Mouse (Mus musculus): Measurements from ENCODE around the gene Fam102a. TPM values are rescaled to one million over a fixed set of nuclear protein-coding genes. Genes with fewer than 3 reads are reported as not detected.

Gene Fam102a
- polyA plus RNA-seq, 1 experiment from 2014 or later: 14.0 TPM

- WGBS: 79% methylated on average over 7 of the region's 7 CpGs
- Histone ChIP-seq H3K4me1 (peaks cover 24% of the 10 kb centered on the region), H3K36me3 (peaks cover 46% of the 10 kb centered on the region), H3K4me3 (no peak overlapping the region), H3K27me3 (ENCODE audit: low read depth, poor library complexity, severe bottlenecking) (no peaks in the 10 kb centered on the region), H3K27ac (no peak overlapping the region), H3K9me3 (replicated peaks) (no peaks in the 10 kb centered on the region)
- DNase-seq (ENCODE audit: low spot score): no peak
These were observed 18.5 kb downstream of the Fam102a start for GRCm38 (mm10) chr2:32553592-32554148.

GRCm38 (mm10) chr2:32555484-32555883, 20.4 kb downstream of the Fam102a start:
- no peaks in the 10 kb centered on the region for H3K9me3 ChIP-seq (replicated peaks)
- no peak overlapping the region for H3K27ac ChIP-seq
- H3K4me3 ChIP-seq: no peak overlapping the region
- H3K27me3 ChIP-seq (ENCODE audit: low read depth, poor library complexity, severe bottlenecking): no peaks in the 10 kb centered on the region
- H3K36me3 ChIP-seq: peaks cover 52% of the 10 kb centered on the region
- peaks cover 12% of the 10 kb centered on the region; the same call in 1 of the 2 replicates for H3K4me1 ChIP-seq
- DNase-seq (ENCODE audit: low spot score): no peak
- WGBS: 59% methylated on average over 4 of the region's 4 CpGs

- Histone ChIP-seq H3K36me3 (peaks cover 54% of the 10 kb centered on the region), H3K9me3 (replicated peaks) (no peaks in the 10 kb centered on the region), H3K27ac (no peak overlapping the region), H3K4me3 (no peak overlapping the region), H3K27me3 (ENCODE audit: low read depth, poor library complexity, severe bottlenecking) (no peaks in the 10 kb centered on the region), H3K4me1 (peaks cover 9% of the 10 kb centered on the region; the same call in 1 of the 2 replicates)
- no peak for DNase-seq (ENCODE audit: low spot score)
- 87% methylated on average over 7 of the region's 7 CpGs for whole genome bisulfite sequencing
These were observed 20.9 kb downstream of the Fam102a start for GRCm38 (mm10) chr2:32556019-32556418.

GRCm38 (mm10) chr2:32559570-32559969, 24.4 kb downstream of the Fam102a start:
- H3K9me3 ChIP-seq (replicated peaks): no peaks in the 10 kb centered on the region
- H3K4me1 ChIP-seq: peaks cover 8% of the 10 kb centered on the region; the same call in 1 of the 2 replicates
- H3K27me3 ChIP-seq (ENCODE audit: low read depth, poor library complexity, severe bottlenecking): no peaks in the 10 kb centered on the region
- H3K27ac ChIP-seq: no peak overlapping the region; the same call in 1 of the 2 replicates
- H3K4me3 ChIP-seq: no peak overlapping the region
- peaks cover 80% of the 10 kb centered on the region for H3K36me3 ChIP-seq
- 82% methylated on average over 5 of the region's 5 CpGs for WGBS
- DNase-seq (ENCODE audit: low spot score): no peak

DNA sequence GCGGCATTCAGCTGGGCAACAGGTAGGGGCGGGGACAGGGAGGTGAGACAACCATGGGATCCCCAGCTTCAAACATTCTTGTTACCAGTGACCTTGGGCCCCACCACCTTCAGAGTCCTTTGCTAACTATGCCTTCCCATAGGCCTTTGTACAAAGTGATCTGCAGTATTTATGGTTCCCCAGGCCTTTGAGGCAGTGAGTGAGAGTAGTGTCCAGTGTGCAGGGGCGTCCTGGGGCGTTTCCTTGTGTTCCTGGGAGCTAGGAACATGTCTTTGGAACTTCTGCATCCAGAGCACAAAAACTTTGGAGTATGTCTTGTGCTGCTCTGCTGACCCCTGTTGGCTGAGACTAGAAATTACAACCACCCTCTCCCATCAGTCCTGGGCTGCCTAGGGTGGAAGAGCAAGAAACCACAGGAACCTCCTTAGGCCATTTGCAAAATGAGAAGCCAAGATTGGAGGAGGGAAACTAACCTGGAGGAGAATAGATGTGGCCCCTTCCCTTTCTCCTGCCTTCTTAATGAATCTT, 31.5 kb downstream of the Fam102a start:
- Histone ChIP-seq H3K36me3 (peaks cover 76% of the 10 kb centered on the region), H3K4me3 (no peak overlapping the region), H3K9me3 (replicated peaks) (no peaks in the 10 kb centered on the region), H3K27ac (no peak overlapping the region), H3K4me1 (peaks cover 8% of the 10 kb centered on the region), H3K27me3 (ENCODE audit: low read depth, poor library complexity, severe bottlenecking) (no peaks in the 10 kb centered on the region)
- 45% methylated on average over 4 of the region's 4 CpGs for WGBS
- peak; percentile 70 for DNase-seq (ENCODE audit: low spot score)

DNA sequence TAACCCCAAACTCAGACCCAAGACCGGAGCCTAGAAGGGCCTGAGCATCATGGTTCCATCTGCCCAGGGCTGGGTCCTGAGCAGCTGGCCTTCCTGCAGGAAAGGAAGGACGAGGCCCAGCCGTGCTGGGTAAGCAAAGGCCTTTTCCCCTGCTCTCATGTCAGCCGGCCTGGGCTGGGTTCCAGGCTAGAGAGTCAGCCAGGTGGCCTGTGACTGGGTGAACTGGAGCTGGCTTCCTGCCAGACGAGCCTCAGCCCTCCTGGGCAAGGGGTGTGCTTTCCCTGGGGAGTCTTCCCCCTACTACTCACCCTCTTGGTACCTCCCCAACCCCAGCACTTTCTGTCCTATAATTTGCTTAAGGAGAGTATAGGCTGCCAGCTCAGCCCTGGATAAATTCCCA, 33.0 kb downstream of the Fam102a start:
- H3K4me3 ChIP-seq: no peak overlapping the region
- H3K4me1 ChIP-seq: peaks cover 18% of the 10 kb centered on the region
- no peak overlapping the region for H3K27ac ChIP-seq
- DNase-seq (ENCODE audit: low spot score): no peak
- H3K27me3 ChIP-seq (ENCODE audit: low read depth, poor library complexity, severe bottlenecking): no peaks in the 10 kb centered on the region
- 79% methylated on average over 5 of the region's 5 CpGs for WGBS
- H3K9me3 ChIP-seq (replicated peaks): no peaks in the 10 kb centered on the region
- peaks cover 72% of the 10 kb centered on the region for H3K36me3 ChIP-seq

- DNase-seq (ENCODE audit: low spot score): no peak
- H3K27me3 ChIP-seq (ENCODE audit: low read depth, poor library complexity, severe bottlenecking): no peaks in the 10 kb centered on the region
- peaks cover 70% of the 10 kb centered on the region for H3K36me3 ChIP-seq
- H3K27ac ChIP-seq: no peak overlapping the region
- no peaks in the 10 kb centered on the region for H3K9me3 ChIP-seq (replicated peaks)
- H3K4me1 ChIP-seq: peaks cover 18% of the 10 kb centered on the region
- WGBS: 90% methylated on average over 3 of the region's 3 CpGs
- no peak overlapping the region for H3K4me3 ChIP-seq
These were observed 33.8 kb downstream of the Fam102a start for GRCm38 (mm10) chr2:32568941-32569340.

DNA sequence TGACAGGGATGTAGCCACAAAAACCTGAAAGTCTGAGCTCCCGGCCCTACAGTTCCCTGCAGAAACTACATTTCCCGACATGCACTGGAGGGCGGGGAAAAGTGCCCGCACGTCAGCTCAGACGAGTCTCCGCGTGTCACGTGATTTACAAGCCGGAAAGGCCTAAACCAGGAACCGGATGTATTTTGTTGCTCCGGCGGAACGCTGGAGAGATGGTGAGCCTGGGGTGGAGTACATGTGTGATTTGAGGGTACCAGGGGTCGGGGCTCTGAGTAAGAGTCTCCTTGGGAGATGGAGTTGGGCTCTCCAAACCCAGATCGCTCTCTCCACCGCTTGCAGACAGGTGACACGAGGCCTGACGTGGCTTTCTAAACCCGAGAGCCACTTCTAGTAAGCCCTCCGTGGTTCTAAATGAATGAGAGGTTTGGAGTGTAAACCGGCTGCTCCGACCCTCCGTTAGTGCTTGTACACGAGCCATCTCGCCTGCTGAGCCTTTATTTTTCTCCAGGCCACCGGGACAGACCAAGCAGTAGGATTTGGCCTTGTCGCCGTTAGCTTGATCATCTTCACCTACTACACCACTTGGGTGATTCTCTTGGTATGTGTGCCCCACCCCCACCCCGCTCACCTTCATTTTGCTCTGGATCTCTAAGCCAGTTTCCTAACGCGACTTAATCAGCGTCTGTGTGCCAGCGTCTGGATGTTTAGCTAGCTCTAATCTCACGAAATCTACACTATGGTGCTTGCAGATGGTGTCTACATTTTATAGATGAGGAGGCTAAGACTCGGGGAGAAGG, 35.8 kb downstream of the Fam102a start, which contains the start of gene Dpm2:
Gene Dpm2 (plus strand): TSS at position 161 of the 797 bp plus-strand sequence.
- peak; percentile 88 for DNase-seq (ENCODE audit: low spot score)
- WGBS: 1% methylated on average over 36 of the region's 36 CpGs
- H3K9me3 ChIP-seq (replicated peaks): no peaks in the 10 kb centered on the region
- peak within 1 kb of the TSS; percentile 67 for H3K4me3 ChIP-seq
- H3K4me1 ChIP-seq: peaks cover 30% of the 10 kb centered on the region
- H3K36me3 ChIP-seq: peaks cover 50% of the 10 kb centered on the region
- H3K27ac ChIP-seq: peak within 1 kb of the TSS; percentile 79
- H3K27me3 ChIP-seq (ENCODE audit: low read depth, poor library complexity, severe bottlenecking): peaks cover 3% of the 10 kb centered on the region; the same call in 1 of the 2 replicates

DNA sequence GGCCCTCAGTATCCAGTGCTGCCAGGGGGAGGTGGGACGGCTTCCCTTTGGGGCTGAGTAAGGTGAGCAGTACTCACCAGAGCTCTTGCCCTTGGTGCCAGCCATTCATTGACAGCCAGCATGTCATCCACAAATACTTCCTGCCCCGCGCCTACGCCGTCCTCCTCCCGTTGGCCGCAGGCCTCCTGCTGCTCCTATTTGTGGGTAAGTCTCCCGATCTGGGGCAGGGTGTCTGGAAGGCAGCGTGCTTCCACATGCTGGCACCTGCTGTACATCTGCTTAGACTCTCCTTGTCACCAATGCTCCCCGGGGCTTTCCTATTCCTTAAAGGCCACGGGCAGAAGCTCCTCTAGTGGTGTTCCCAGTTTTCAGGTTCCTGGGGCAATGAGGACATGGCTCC, 37.1 kb downstream of the Fam102a start:
- WGBS: 89% methylated on average over 11 of the region's 11 CpGs
- Histone ChIP-seq H3K9me3 (replicated peaks) (no peaks in the 10 kb centered on the region), H3K4me3 (peak overlapping the region; percentile 67; the same call in 1 of the 2 replicates), H3K27me3 (ENCODE audit: low read depth, poor library complexity, severe bottlenecking) (peaks cover 16% of the 10 kb centered on the region), H3K4me1 (peaks cover 34% of the 10 kb centered on the region), H3K36me3 (peaks cover 37% of the 10 kb centered on the region), H3K27ac (no peak overlapping the region)
- DNase-seq (ENCODE audit: low spot score): no peak

GRCm38 (mm10) chr2:32574497-32574896, 39.4 kb downstream of the Fam102a start, which contains the start of gene Pip5kl1:
TSS of gene Pip5kl1 (plus strand) at chr2:32574797.
- peak within 1 kb of the TSS; percentile 61 for H3K27ac ChIP-seq
- no peak for DNase-seq (ENCODE audit: low spot score)
- no peaks in the 10 kb centered on the region for H3K9me3 ChIP-seq (replicated peaks)
- H3K36me3 ChIP-seq: peaks cover 16% of the 10 kb centered on the region
- H3K4me3 ChIP-seq: peak within 1 kb of the TSS; percentile 68
- H3K27me3 ChIP-seq (ENCODE audit: low read depth, poor library complexity, severe bottlenecking): peaks cover 39% of the 10 kb centered on the region
- WGBS: 84% methylated on average over 6 of the region's 6 CpGs
- H3K4me1 ChIP-seq: peaks cover 40% of the 10 kb centered on the region

- H3K27ac ChIP-seq: peak overlapping the region; percentile 61
- H3K36me3 ChIP-seq: peaks cover 16% of the 10 kb centered on the region
- H3K4me3 ChIP-seq: peak overlapping the region; percentile 68
- no peaks in the 10 kb centered on the region for H3K9me3 ChIP-seq (replicated peaks)
- WGBS: 2% methylated on average over 26 of the region's 26 CpGs
- peaks cover 44% of the 10 kb centered on the region for H3K27me3 ChIP-seq (ENCODE audit: low read depth, poor library complexity, severe bottlenecking)
- peaks cover 40% of the 10 kb centered on the region for H3K4me1 ChIP-seq
- DNase-seq (ENCODE audit: low spot score): peak; percentile 62
These were observed 39.9 kb downstream of the Fam102a start for GRCm38 (mm10) chr2:32574901-32575585.

DNA sequence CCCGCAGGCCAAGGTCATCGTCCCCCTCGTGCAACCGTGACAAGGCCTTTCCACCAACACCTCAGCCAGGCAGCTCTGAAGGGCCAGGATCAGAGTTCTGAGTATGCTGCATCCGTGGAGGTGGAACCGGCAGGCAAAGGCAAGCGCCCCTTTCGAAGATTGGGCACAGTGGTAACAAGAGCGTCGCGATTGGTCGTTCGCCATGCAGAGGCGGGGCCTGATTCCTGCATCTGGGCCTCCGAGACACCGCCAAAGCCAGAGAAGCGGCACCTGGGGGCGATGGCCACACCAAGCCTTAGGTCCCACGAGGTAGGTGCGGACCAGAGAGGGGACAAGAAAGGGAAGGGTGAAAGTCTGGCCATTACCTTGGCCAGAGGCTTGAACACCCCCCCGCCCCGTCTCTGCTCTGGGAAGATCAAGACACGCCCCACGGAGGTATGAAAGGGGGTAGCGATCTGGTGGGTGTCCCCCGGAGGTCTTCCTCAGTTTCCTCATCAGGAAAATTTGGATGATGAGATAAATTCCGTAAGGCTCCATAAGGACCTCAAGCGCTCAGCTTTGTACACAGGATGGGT, 40.5 kb downstream of the Fam102a start, which contains the start of gene 9430097D07Rik:
Gene 9430097D07Rik (minus strand): TSS at position 99 of the 575 bp plus-strand sequence.
- no peaks in the 10 kb centered on the region for H3K9me3 ChIP-seq (replicated peaks)
- 6% methylated on average over 28 of the region's 28 CpGs for WGBS
- DNase-seq (ENCODE audit: low spot score): peak; percentile 76
- peaks cover 51% of the 10 kb centered on the region for H3K27me3 ChIP-seq (ENCODE audit: low read depth, poor library complexity, severe bottlenecking)
- H3K27ac ChIP-seq: peak within 1 kb of the TSS; percentile 61
- H3K4me1 ChIP-seq: peaks cover 38% of the 10 kb centered on the region
- H3K36me3 ChIP-seq: peaks cover 16% of the 10 kb centered on the region
- peak within 1 kb of the TSS; percentile 68 for H3K4me3 ChIP-seq
